Mouse (Mus musculus) adrenal gland, postnatal 36 days (tissue): Measurements from ENCODE around the gene Klrb1b. TPM values are rescaled to one million over a fixed set of nuclear protein-coding genes. Genes with fewer than 3 reads are reported as not detected.

Experiments used
- total RNA-seq, 2 experiments: library from RNA; stranded (reverse); gene quantifications; 2 replicates each; pipeline ENCODE4 v1.2.3; 2021

Klrb1b gene
- total RNA-seq, 2 experiments from 2014 or later: 0.23 TPM; not detected in 1

Other genes starting within 250 kb of the Klrb1b start
- gene A2ml1, start 244.7 kb downstream of the Klrb1b start, total RNA-seq: not detected
- not detected for gene Klrb1a, start 202.8 kb downstream of the Klrb1b start, total RNA-seq
- under 1 TPM in 1 of 2 experiments, not detected in 1; 0.56 TPM for gene Clec2h, start 163.9 kb downstream of the Klrb1b start, total RNA-seq
- gene Klrb1, start 103.3 kb downstream of the Klrb1b start, total RNA-seq: not detected
- under 1 TPM; 0.16 to 0.20 TPM for gene Klrb1c, start 37.1 kb downstream of the Klrb1b start, total RNA-seq
- gene Gm44511, start within 50 bp of the Klrb1b start, total RNA-seq: not detected
- not detected for gene Clec2i, start 61.3 kb upstream of the Klrb1b start, total RNA-seq
- gene BC035044, start 64.8 kb upstream of the Klrb1b start, total RNA-seq: under 1 TPM in 1 of 2 experiments, not detected in 1; 0.30 TPM
- gene Clec2g, start 108.0 kb upstream of the Klrb1b start, total RNA-seq: 1 to 10 TPM; 2.2 to 3.3 TPM
- gene Klrb1f, start 219.6 kb upstream of the Klrb1b start, total RNA-seq: not detected